Mouse (Mus musculus) ES-E14 (cell line): Measurements from ENCODE around the gene 1600002K03Rik.

Experiments
- CHD2 ChIP-seq: IDR thresholded peaks from 2 replicates; pipeline ENCODE4 v1.6.1; 2014; ENCODE audit warnings: mild to moderate bottlenecking, low read depth, low read length, inconsistent platforms
- HCFC1 ChIP-seq: IDR thresholded peaks from 2 replicates; pipeline ENCODE4 v1.6.1; 2012; ENCODE audit warnings: low read length, inconsistent platforms, borderline replicate concordance; ENCODE audit not compliant: insufficient read depth
- ZC3H11A ChIP-seq: IDR thresholded peaks from 2 replicates; pipeline ENCODE4 v1.6.1; 2012; ENCODE audit warnings: low read depth, mild to moderate bottlenecking, inconsistent platforms, low read length, borderline replicate concordance
- ZNF384 ChIP-seq: IDR thresholded peaks from 2 replicates; pipeline ENCODE4 v1.6.1; 2012; ENCODE audit warnings: low read depth, low read length, inconsistent platforms

- peak; percentile 35; the same call in 1 of the 2 replicates for TF ChIP-seq HCFC1
- peak; percentile 85 for TF ChIP-seq CHD2
- no peak for TF ChIP-seq ZC3H11A
- TF ChIP-seq ZNF384 = no peak
These were observed 12.9 kb upstream of the 1600002K03Rik start for GRCm38 (mm10) chr10:80159561-80160454.
